Mouse (Mus musculus) heart, postnatal 0 days (tissue): ENCODE measurements at regions not wholly inside any gene's neighbourhood (a gene's known extent, or its start where the extent isn't known, plus 50 kb on each side); places are given as distances from the start of the nearest gene placed in this dataset.

Experiments used
- CTCF ChIP-seq: IDR thresholded peaks from 2 replicates; pipeline ENCODE4 v1.5.1; 2016; ENCODE audit warnings: antibody characterized with exemption, control low read depth, low read depth
- EP300 ChIP-seq: IDR thresholded peaks from 2 replicates; pipeline ENCODE4 v1.6.1; 2016; ENCODE audit warnings: antibody characterized with exemption, low read depth

GRCm38 (mm10) chr2:166236102-166236501 lies 80.6 kb upstream of the Sulf2 start:
- TF ChIP-seq CTCF (no peak), EP300 (no peak)
